In the genomic region with DNA sequence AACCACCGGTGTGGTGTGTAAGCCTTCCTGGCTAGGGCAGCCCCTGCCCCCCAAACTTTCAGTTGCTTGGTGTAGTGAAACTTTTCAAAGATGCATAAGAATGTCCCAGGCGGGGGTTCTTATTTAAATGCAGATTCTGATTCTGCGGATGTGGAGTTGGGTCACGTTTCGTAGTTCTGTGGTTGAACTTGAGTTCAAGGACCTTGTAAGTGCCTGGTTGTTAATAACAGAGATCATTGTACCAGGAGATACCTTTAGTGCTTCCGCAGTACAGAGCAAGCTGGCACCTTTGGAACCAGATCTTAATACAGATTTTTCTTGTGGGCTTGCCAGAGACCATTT, we compare ENCODE assay signal across 8 mouse cellular contexts. TPM values are rescaled to one million over a fixed set of nuclear protein-coding genes. Genes with fewer than 3 reads are reported as not detected.
DNase-seq lines count a peak whose midpoint lies in the region; ATAC-seq and TF ChIP-seq lines count a peak whose summit lies in the region.

No protein-coding gene starts in this region.

- no peaks in the 10 kb centered on the region for H3K4me1 ChIP-seq in cerebellum, adult 2 months (ENCODE audit: control insufficient read depth, insufficient read depth, low read length)
- peaks cover 15% of the 10 kb centered on the region for H3K4me1 ChIP-seq in liver, embryonic 11.5 days (replicated peaks; ENCODE audit: control insufficient read depth, insufficient read depth, low read length)
- peaks cover 11% of the 10 kb centered on the region for H3K4me1 ChIP-seq in stomach, embryonic 16.5 days (ENCODE audit: control insufficient read depth, insufficient read depth, low read length)

- no peak for DNase-seq in cerebellum, adult 2 months
- DNase-seq in cerebellum, adult 11 months: no peak
- DNase-seq in thymus, postnatal 0 days (ENCODE audit: low spot score): peak; percentile 20
- no peak for DNase-seq in thymus, postnatal 10 days (ENCODE audit: low spot score in 2 of 2)
- DNase-seq in liver, embryonic 11.5 days (ENCODE audit: low spot score): no peak
- DNase-seq in frontal cortex, postnatal 10 days (ENCODE audit: low spot score in 2 of 2): no peak

- no peaks in the 10 kb centered on the region for H3K27me3 ChIP-seq in cerebellum, adult 2 months (ENCODE audit: control insufficient read depth, insufficient read depth, low read length)
- no peaks in the 10 kb centered on the region for H3K27me3 ChIP-seq in liver, embryonic 11.5 days (replicated peaks; ENCODE audit: control insufficient read depth, insufficient read depth, low read length)
- H3K27me3 ChIP-seq in stomach, embryonic 16.5 days (ENCODE audit: control insufficient read depth, insufficient read depth, low read length): no peaks in the 10 kb centered on the region

- peak overlapping the region; percentile 48 for H3K27ac ChIP-seq in cerebellum, adult 2 months (ENCODE audit: insufficient read depth, low read length)
- H3K27ac ChIP-seq in liver, embryonic 11.5 days (ENCODE audit: low read depth, low read length): peak overlapping the region; percentile 73
- H3K27ac ChIP-seq in stomach, embryonic 16.5 days (ENCODE audit: low read length): peak overlapping the region; percentile 79

- TF ChIP-seq POLR2A in cerebellum, adult 2 months (IDR thresholded peaks at IDR 0.05; ENCODE audit: borderline replicate concordance, insufficient read depth, low read length): no peak

- WGBS in cerebellum, adult 2 months: 24% methylated on average over 6 of the region's 6 CpGs
- WGBS in liver, embryonic 11.5 days: 11% methylated on average over 6 of the region's 6 CpGs
- WGBS in stomach, embryonic 16.5 days: 15% methylated on average over 6 of the region's 6 CpGs

- H3K9ac ChIP-seq in liver, embryonic 11.5 days (ENCODE audit: low read depth, low read length): peak overlapping the region; percentile 88
- H3K9ac ChIP-seq in stomach, embryonic 16.5 days (ENCODE audit: low read length): peak overlapping the region; percentile 87

- peaks cover 3% of the 10 kb centered on the region; the same call in 1 of the 2 replicates for H3K36me3 ChIP-seq in liver, embryonic 11.5 days (ENCODE audit: control insufficient read depth, insufficient read depth, low read length)
- H3K36me3 ChIP-seq in stomach, embryonic 16.5 days (ENCODE audit: control insufficient read depth, insufficient read depth, low read length): no peaks in the 10 kb centered on the region

- peak overlapping the region; percentile 82 for H3K4me3 ChIP-seq in cerebellum, adult 2 months (replicated peaks; ENCODE audit: insufficient read depth, low read depth, low read length)
- H3K4me3 ChIP-seq in liver, embryonic 11.5 days (ENCODE audit: low read depth, low read length): peak overlapping the region; percentile 92
- H3K4me3 ChIP-seq in stomach, embryonic 16.5 days (replicated peaks; ENCODE audit: low read length): peak overlapping the region; percentile 90

- ATAC-seq in liver, embryonic 11.5 days (replicated peaks; ENCODE audit: low FRiP score): no peak
- ATAC-seq in stomach, embryonic 16.5 days (ENCODE audit: insufficient read depth, low FRiP score): no peak
- no peak for ATAC-seq in monocyte, adult 5-6 weeks (replicated peaks; ENCODE audit: insufficient number of reproducible peaks, low FRiP score, low TSS enrichment, poor library complexity, severe bottlenecking)

- TF ChIP-seq CTCF in cerebellum, adult 2 months (IDR thresholded peaks at IDR 0.05; ENCODE audit: borderline replicate concordance, insufficient read depth, low read depth, low read length): no peak

- H3K4me2 ChIP-seq in liver, embryonic 11.5 days: peak overlapping the region; percentile 89
- peak overlapping the region; percentile 79 for H3K4me2 ChIP-seq in stomach, embryonic 16.5 days (ENCODE audit: low read depth, low read length)

- no peaks in the 10 kb centered on the region for H3K9me3 ChIP-seq in liver, embryonic 11.5 days (ENCODE audit: control insufficient read depth, low read length)
- H3K9me3 ChIP-seq in stomach, embryonic 16.5 days (replicated peaks; ENCODE audit: control insufficient read depth, low read length): no peaks in the 10 kb centered on the region

RNA-seq across cellular contexts. Expression of a gene that starts 0.9 kb away (rescaled TPM):
- 42.4 and 43.8 TPM in 2 replicates for polyA plus RNA-seq in cerebellum, adult 2 months (2012; rRNA removed)
- 38.1 and 45.3 TPM in 2 replicates for polyA plus RNA-seq in thymus, postnatal 0 days (2015; fragmentation: Nextera tagmentation; extraction: Ambion mirVana)
- 41.1 and 41.4 TPM in 2 replicates for polyA plus RNA-seq in liver, embryonic 11.5 days (2014; fragmentation: Nextera tagmentation; extraction: Ambion mirVana)
- 52.8 and 54.5 TPM in 2 replicates for polyA plus RNA-seq in stomach, embryonic 16.5 days (2015; fragmentation: Nextera tagmentation; extraction: Ambion mirVana)
- total RNA-seq in monocyte, adult 5-6 weeks (2017): 17.2 to 25.0 TPM (median 18.9 TPM) in 3 replicates
